Mouse (Mus musculus) kidney, postnatal 36 days (tissue): Measurements from ENCODE around the gene Sptssb.

Source experiments
- DNase-seq, 2 experiments: peaks; one replicate each; pipeline ENCODE4 v3.0.0; 2021 to 2022; ENCODE audit warnings: mixed read lengths in 2 of 2

The Sptssb gene

DNA sequence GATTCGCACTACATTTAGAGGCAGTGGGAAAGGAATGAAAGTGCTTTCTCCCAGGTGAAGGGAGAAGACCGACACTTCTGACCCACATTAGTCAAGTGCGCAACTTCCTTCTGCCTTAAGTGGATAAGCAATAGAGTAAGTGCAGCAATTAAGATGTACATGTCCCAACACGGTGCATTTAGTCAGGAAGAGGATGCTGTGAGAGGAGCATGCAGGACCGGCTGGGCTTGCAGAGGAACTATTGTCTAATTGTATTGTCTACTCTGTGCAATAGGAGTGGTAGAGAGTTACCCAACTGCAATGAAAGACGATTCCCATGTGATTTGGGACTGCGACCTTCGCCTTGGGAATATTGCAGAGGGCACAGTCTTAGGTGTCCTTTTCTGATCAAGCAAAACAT is 30.2 kb downstream of the Sptssb start:
- no peak for DNase-seq

DNA sequence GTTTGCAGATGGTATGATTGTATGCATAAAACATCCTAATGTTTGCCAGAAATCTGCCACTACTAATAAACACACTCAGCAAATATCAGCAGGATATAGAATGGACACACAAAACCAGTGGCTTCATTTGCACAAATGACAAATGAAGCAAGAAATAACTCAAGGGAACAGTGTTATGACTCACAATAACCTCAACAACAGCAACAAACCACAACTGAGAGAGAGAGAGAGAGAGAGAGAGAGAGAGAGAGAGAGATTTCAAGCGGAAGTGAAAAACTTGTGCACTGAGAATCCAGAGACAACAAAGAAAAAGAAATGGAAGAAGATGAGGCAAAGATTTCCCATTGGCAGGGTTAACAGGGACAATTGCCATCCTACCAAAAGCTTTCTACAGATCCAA is 35.2 kb downstream of the Sptssb start:
- no peak for DNase-seq

DNA sequence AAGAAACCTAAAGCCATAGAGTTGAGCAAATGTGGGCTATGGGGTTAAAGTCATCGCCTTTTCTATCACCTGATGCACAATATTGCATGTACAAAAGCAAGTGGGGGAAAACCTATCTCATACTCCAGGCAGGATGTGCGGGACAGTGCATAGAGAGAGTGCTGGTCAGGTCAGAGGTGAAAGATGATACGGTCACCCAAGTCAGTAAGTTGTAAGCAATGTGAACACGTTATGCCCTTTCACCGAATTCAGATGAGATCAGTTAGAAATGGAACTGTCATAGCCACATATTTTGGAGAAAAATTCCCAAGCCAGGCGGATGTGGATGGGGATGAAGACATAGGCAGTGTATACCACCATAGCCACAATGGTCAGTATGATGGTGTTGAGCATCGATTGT is 39.1 kb downstream of the Sptssb start:
- no peak for DNase-seq

DNA sequence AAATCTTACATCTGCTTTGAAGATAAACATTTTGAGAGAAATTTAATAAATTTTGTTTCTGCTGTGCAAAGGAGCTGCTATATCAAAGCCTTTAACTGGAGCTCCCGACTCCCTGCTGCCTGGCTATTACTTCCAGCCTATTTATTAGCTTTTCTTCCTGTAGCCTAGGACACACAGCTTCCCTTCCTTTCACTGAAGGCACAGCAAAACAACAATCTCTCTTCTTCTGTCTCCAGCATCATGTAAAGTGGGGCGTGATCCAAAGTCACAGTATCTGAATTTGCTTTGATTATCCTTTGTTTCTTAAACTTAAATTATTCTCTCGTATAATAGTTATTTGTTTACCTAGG is 39.9 kb downstream of the Sptssb start:
- no peak for DNase-seq

DNA sequence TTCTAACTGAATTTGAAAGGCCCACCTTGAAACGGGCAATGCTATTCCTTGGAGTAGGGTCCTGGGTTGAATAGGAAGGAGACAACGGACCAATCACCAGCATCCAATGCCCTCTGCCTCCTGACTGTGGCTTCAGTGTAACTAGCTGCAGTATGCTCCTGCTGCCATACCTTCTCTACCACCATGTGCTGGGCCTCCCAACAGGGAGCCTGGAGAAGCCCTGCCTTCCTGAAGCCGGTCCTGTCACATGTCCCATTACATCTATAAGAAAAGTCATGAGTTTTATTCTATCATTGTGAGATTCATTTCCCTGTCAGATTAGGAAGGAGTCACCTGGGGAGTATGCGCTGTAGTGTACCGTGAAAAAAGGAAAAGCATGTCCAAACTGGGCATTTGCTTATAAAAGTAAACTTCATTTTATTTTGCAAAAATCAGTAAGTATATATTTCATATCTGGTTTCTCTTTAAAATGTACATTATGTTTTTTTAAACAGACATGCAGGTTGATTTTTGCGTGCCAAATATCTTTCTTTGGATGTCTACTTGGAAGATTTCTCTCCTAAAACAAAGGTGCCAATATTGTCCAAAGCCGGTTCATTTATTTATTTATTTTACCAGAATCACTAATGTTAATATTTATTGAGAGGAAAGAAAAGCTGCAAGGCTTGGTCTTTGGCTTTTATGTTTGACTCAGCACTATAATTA is 40.4 kb downstream of the Sptssb start:
- no peak for DNase-seq

DNA sequence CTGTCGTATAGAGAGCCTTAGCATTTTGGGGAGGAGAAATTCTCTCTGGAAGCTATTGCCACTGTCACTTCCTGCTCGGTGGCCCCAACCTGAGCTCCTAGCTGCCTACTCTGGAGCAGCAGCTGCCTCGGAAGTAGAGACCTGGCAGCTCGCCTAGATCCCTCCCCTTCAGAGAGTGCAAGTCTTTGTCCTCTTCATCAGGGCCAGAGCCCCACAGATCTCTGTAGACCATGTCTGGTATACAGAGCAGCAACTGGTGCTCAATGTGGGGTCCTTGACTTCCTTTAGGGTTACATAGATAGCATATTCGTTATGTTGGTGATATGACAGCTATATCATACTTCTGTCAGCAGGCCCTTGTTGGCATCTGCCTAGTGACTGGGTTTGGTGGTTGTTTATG is 41.3 kb downstream of the Sptssb start:
- DNase-seq, result no peak

DNA sequence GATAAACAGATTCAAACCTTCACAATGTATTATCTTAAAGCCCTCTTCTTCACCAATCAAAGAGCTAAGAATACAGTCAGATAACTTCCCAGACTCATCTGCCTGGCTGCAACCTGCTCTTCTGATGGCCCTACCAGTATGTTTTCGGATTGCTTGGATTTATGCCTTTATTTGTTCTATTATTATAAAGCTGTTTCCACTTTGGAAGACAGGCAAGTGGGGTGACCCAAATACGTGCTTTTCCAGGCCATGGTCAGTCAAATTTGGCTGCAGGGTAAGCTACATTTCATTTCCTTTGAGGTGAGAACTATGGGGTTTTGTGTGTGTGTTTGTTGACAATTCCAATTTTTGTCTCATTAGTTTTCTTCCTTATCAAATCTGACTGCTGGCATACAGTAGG is 43.2 kb downstream of the Sptssb start:
- no peak for DNase-seq

DNA sequence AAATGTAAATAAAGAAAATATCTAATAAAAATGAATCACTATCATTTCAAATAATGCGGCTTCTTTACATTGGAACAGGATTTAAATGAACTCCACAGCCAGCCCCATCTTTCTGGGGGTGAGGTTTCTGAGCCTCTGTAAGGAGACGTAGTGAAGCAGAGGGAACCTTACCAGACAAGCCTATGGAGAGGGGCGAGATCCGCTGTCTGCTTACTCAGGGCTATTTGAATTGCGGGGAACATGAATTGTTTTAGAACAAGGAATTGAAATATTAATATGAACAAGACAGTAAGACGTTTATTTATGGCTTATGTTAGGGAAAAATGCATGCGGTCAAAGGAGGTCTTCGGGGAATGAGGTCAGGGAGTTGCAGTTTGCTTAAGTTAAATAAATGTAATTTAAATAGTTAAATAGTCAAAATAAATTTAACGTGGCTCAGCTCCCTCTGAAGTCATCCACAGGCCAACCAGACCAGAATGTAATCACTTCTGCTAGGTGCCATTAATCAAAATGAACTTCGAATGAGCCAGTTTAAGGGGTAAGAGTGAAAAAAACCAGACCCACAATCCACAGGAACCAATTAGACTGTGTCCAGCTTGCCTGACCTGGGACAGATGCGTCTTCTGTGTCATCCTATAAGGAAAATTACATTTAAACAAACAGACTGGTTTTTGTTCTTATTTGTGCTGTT is 46.6 kb downstream of the Sptssb start:
- DNase-seq, result no peak

DNA sequence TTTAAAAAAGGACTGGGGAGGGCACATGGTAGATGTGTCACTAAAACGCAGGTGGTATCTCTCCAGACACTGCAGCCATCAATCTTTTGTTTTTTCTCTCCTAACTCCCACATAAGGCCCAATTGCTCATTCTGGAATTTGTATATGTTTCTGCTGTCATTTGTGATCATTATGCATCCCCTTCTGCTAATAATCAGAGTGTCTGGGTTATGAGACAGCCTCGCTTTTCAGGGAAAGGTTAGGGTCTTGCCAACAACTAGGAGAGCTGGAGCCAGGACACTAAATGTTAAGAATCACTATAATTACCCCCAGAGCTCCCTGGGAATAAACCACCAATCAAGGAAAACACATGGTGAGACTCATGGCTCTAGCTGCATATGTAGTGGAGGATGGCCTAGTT is 47.3 kb downstream of the Sptssb start:
- DNase-seq, result no peak

DNA sequence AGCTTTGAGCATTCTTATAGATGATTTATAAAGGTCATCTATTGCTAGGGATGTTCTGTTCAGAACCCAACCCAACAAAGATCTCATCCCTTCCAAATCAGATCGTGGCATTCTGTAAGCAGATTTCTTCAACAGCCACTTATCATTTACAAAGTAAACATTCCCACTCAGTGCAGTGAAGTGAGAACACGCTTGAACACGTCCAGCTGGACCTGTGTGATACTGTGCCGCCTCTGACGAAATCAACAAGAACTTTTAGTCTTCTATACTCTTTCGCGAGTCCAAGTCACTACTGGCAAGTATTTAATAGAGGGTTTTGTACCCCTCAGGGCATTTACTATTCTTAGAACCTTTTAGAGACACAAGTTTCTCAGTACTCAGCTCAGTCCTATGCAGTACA is 51.3 kb downstream of the Sptssb start:
- no peak for DNase-seq

DNA sequence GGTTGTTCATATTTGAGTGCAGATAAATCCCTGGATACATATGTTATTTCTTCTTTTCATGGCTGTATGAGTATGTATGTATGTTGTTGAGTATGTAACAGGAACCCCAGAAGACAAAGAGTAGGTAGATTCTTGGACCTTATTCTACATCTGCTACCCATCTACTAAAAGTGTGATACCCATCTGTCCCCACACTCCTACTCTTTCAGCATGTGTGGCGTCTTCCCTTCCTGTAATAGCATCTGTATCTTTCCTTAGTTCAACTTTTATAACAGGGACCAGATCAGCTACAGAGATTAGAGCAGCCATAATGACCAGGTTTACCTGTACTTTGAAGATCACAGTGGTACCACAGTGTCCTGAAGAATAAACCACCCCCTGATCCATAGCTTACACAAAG is 56.6 kb downstream of the Sptssb start:
- DNase-seq, result no peak

DNA sequence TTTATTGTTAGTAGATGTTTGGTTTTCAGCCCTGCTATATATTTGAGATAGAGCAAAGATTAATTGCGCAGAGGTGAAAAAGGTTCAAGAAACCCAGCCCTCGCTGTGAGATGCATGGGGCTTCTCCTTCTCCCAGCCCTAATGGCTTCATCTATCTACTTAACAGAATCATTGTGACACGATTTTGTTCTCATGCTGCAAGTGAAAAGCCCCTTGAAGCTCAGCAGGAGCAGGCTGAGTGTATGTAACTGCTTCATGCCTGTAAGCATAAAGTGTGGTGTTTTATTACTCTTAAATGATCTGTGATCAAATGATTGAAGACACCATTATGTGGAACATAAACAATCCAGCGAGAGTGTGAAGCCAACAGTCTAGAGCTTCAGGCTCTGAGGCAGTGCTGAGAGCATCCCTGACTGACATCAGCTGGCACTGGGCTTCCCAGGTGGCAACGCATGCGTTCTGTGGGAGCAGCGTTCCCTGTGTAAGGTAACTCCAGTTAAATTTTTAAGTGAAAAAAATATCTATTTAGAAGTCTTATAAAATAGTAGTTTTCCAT is 58.8 kb downstream of the Sptssb start:
- DNase-seq, result no peak

DNA sequence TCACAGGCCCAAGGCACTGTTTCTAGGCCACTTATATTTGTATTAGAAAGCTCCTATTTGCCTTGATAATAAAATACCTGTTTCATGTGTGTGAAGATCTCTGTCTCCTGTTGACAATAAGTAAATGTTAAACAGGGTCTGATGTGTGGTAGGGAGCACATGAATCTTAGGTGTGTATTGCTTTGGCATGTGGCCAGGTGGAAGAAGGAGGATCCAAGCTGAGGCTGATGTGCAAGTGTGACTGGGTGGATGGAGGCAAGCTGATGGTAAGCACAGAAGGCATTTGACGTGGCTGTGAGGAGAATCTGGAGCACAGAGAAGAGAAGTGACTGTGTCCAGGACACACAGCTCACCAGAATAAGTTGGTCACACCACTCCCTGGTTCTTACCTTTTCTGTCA is 60.6 kb downstream of the Sptssb start:
- DNase-seq, result no peak

DNA sequence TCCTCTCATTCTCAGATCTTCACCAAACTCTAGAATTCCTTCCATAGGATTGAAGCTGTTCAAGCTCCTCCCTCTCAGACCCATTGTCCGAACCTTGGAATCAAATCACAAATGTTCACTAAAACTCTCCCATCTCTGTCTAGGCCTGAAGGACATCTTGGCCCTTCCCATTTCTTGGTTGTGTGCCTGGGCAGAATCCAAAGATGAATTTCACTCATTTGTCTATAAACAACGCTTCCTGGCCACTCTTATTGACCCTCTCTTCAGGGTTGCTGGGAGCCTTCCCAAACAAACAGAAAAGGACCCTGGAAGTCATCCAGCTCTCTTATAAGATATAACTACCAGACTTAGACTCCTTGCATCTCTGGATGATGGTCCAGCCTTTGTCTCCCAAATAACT is 61.8 kb downstream of the Sptssb start:
- DNase-seq, result no peak

DNA sequence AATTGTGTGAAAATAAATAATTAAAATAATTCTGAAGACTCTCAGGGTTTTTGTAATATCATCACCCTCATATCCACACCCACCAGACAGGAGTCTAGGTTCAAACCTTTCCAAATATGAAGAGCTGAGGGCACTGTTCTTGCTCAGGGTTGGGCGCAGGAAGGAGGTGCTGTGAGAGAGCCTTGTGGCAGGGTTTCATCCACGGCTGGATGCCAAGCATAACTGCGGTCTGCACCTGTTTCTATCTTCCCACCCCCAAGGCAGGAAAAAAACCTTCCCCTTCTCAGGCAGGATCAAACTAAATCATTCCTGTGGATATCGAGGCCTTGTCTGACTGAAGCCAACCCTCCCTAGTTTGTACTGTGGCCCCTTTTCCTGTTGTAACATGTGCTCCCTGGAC is 62.2 kb downstream of the Sptssb start:
- no peak for DNase-seq

DNA sequence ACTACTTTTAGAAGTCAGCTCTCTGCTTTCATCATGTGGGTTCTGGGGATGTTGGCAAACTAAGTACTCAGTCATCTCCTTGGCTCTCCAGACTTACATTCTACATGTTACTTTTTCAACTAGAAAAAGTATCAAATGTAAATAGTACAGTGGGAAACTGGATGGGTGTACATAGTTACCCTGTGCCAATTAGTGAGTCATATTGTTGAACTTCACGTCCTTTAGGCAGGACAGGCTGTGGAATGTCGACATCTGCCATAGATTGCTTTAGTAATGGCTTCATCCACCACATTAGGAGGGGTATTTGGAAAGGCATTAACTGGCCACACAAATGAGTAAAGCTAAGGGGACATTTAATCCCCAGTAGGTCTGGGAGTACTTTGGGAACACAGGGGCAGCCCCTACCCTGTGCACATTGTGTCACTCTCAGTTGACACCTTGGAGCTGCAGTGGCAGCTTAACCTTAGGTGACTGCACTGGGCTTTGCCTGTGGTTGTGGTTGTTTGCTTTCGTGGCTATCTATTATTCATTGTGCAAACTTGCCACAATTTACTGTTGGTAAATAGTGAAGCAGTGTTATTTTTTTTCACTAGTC is 66.8 kb downstream of the Sptssb start:
- DNase-seq, result no peak

DNA sequence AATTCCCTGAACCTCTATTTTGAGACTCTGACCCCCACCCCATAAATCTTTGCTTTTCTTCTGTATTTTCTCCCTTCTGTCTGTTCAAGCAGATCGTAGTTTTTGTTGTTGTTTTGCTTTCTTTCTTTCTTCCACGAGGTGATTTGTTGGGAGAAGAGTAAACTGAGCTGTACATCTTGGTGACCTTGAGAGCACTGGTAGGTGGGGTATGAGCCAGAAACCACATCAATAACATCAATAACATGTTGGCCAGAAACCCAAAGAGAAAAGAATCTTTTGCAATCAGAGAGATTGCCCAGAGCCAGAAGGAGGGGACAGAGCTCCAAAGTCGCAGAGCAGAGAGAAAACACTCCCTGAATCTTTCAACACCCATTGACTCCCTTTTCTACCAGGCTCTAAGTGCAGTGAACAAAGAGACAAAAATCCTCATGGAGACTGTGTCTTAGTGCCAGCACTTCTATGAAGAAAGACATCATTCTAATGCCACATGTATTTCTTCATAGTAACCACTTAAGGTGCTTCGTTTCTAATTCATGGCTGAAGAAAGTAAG is 80.4 kb downstream of the Sptssb start:
- DNase-seq, result no peak

DNA sequence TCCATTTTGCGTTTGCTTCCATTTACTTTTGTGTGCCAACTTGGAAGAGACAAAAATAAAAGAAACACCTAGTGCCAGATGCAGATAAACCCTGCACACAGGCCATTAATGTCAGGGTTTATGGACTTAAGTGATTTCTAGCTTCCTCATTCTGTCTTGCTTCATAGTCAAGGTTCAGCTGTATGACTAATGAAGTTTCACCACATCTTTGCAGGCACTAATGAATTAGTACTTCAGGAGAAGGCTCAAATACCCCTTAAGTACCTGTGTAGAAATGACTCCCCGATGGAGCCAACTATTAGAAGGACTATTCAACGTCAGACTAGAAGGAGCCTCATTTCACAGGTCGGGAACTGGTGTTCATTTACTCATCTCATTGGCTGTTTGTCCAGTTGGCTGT is 86.4 kb downstream of the Sptssb start:
- DNase-seq, result no peak
